In genomic region chr4:105289635-105290034, GRCm38 (mm10) we compare ENCODE assay signal across 16 mouse cellular contexts.
A peak's percentile ranks its signal among the peaks of the same experiment; 100 is the strongest.
DNase-seq lines count a peak whose midpoint lies in the region; ATAC-seq lines count a peak whose summit lies in the region.
"Had no signal": no experiment of that assay in that cellular context is flagged by ENCODE, and none has a peak within 500 bp of the region (broad histone marks: within the 10 kb centered on the region; RNA-seq: fewer than 3 reads in every experiment).

No protein-coding gene starts in this region.

- no peaks in the 10 kb centered on the region for H3K9me3 ChIP-seq in forebrain, embryonic 10.5 days
- no peaks in the 10 kb centered on the region for H3K9me3 ChIP-seq in forebrain, embryonic 13.5 days (replicated peaks)
- H3K9me3 ChIP-seq in midbrain, embryonic 10.5 days (replicated peaks), result no peaks in the 10 kb centered on the region
- H3K9me3 ChIP-seq in midbrain, embryonic 14.5 days (ENCODE audit: control insufficient read depth, low read length), result no peaks in the 10 kb centered on the region
- H3K9me3 ChIP-seq in embryonic facial prominence, embryonic 10.5 days, result no peaks in the 10 kb centered on the region
- H3K9me3 ChIP-seq in stomach, embryonic 16.5 days (replicated peaks; ENCODE audit: control insufficient read depth, low read length), result no peaks in the 10 kb centered on the region
- no peaks in the 10 kb centered on the region for H3K9me3 ChIP-seq in kidney, embryonic 16.5 days (ENCODE audit: low read length)
- H3K9me3 ChIP-seq: limb, embryonic 10.5 days had no signal

- no peak overlapping the region for H3K4me2 ChIP-seq in forebrain, embryonic 13.5 days
- no peak overlapping the region for H3K4me2 ChIP-seq in midbrain, embryonic 14.5 days (ENCODE audit: low read length)
- H3K4me2 ChIP-seq in stomach, embryonic 16.5 days (ENCODE audit: low read depth, low read length), result no peak overlapping the region
- H3K4me2 ChIP-seq in kidney, embryonic 16.5 days (replicated peaks; ENCODE audit: low read depth, low read length), result no peak overlapping the region
- H3K4me2 ChIP-seq: heart, embryonic 11.5 days had no signal

- H3K36me3 ChIP-seq in forebrain, embryonic 10.5 days (replicated peaks), result no peaks in the 10 kb centered on the region
- no peaks in the 10 kb centered on the region for H3K36me3 ChIP-seq in forebrain, embryonic 13.5 days (ENCODE audit: poor library complexity, severe bottlenecking)
- no peaks in the 10 kb centered on the region for H3K36me3 ChIP-seq in midbrain, embryonic 10.5 days
- H3K36me3 ChIP-seq in midbrain, embryonic 14.5 days (ENCODE audit: control insufficient read depth, insufficient read depth, low read length), result no peaks in the 10 kb centered on the region
- no peaks in the 10 kb centered on the region for H3K36me3 ChIP-seq in embryonic facial prominence, embryonic 10.5 days (replicated peaks)
- H3K36me3 ChIP-seq in stomach, embryonic 16.5 days (ENCODE audit: control insufficient read depth, insufficient read depth, low read length), result no peaks in the 10 kb centered on the region
- no peaks in the 10 kb centered on the region for H3K36me3 ChIP-seq in kidney, embryonic 16.5 days (ENCODE audit: insufficient read depth, low read length)
- H3K36me3 ChIP-seq: limb, embryonic 10.5 days had no signal

- 45% methylated on average over 4 of the region's 4 CpGs for WGBS in forebrain, embryonic 10.5 days
- 52% methylated on average over 4 of the region's 4 CpGs for WGBS in forebrain, embryonic 13.5 days
- WGBS in midbrain, embryonic 10.5 days, result 26% methylated on average over 4 of the region's 4 CpGs
- 41% methylated on average over 4 of the region's 4 CpGs for WGBS in midbrain, embryonic 14.5 days
- 41% methylated on average over 4 of the region's 4 CpGs for WGBS in embryonic facial prominence, embryonic 10.5 days
- 64% methylated on average over 4 of the region's 4 CpGs for WGBS in stomach, embryonic 16.5 days
- WGBS in kidney, embryonic 16.5 days, result 51% methylated on average over 4 of the region's 4 CpGs

- no peak overlapping the region for H3K9ac ChIP-seq in forebrain, embryonic 13.5 days
- no peak overlapping the region for H3K9ac ChIP-seq in midbrain, embryonic 14.5 days (replicated peaks; ENCODE audit: low read length)
- no peak overlapping the region for H3K9ac ChIP-seq in stomach, embryonic 16.5 days (ENCODE audit: low read length)
- no peak overlapping the region for H3K9ac ChIP-seq in kidney, embryonic 16.5 days (replicated peaks; ENCODE audit: low read length)

- no peak for DNase-seq in forebrain, embryonic 10.5 days (ENCODE audit: extremely low spot score, low spot score)
- DNase-seq in midbrain, embryonic 10.5 days (ENCODE audit: low spot score), result no peak
- no peak for DNase-seq in midbrain, embryonic 14.5 days
- DNase-seq in embryonic facial prominence, embryonic 10.5 days (ENCODE audit: low spot score), result no peak
- no peak for DNase-seq in heart, adult 9 months (ENCODE audit: low spot score in 2 of 2)
- DNase-seq: adrenal gland, postnatal 10 days; cerebellum, adult 18-20 months; kidney, adult 2 months; kidney, postnatal 10 days had no signal

- H3K27ac ChIP-seq in forebrain, embryonic 10.5 days, result 0 out of 2 replicates have a peak overlapping the region, but pooled peaks have one; percentile 53
- no peak overlapping the region for H3K27ac ChIP-seq in forebrain, embryonic 13.5 days
- H3K27ac ChIP-seq in midbrain, embryonic 10.5 days (replicated peaks), result peak overlapping the region; percentile 57; the same call in 1 of the 2 replicates
- no peak overlapping the region for H3K27ac ChIP-seq in midbrain, embryonic 14.5 days (replicated peaks; ENCODE audit: low read depth, low read length)
- 0 out of 2 replicates have a peak overlapping the region, but pooled peaks have one; percentile 7 for H3K27ac ChIP-seq in embryonic facial prominence, embryonic 10.5 days (replicated peaks)
- H3K27ac ChIP-seq in stomach, embryonic 16.5 days (ENCODE audit: low read length), result no peak overlapping the region
- no peak overlapping the region for H3K27ac ChIP-seq in kidney, embryonic 16.5 days (ENCODE audit: low read length)
- H3K27ac ChIP-seq: limb, embryonic 10.5 days; macrophage had no signal

- H3K4me3 ChIP-seq in forebrain, embryonic 10.5 days, result no peak overlapping the region
- H3K4me3 ChIP-seq in forebrain, embryonic 13.5 days, result no peak overlapping the region
- H3K4me3 ChIP-seq in midbrain, embryonic 10.5 days, result no peak overlapping the region
- no peak overlapping the region for H3K4me3 ChIP-seq in midbrain, embryonic 14.5 days (replicated peaks; ENCODE audit: low read depth, low read length)
- H3K4me3 ChIP-seq in embryonic facial prominence, embryonic 10.5 days, result no peak overlapping the region
- H3K4me3 ChIP-seq in stomach, embryonic 16.5 days (replicated peaks; ENCODE audit: low read length), result no peak overlapping the region
- H3K4me3 ChIP-seq in kidney, embryonic 16.5 days (ENCODE audit: low read length), result no peak overlapping the region
- H3K4me3 ChIP-seq: limb, embryonic 10.5 days had no signal

- H3K27me3 ChIP-seq in forebrain, embryonic 10.5 days (ENCODE audit: poor library complexity, severe bottlenecking), result no peaks in the 10 kb centered on the region
- H3K27me3 ChIP-seq in forebrain, embryonic 13.5 days, result no peaks in the 10 kb centered on the region
- peaks cover 11% of the 10 kb centered on the region; the same call in 1 of the 2 replicates for H3K27me3 ChIP-seq in midbrain, embryonic 10.5 days (ENCODE audit: low read depth, poor library complexity, severe bottlenecking)
- H3K27me3 ChIP-seq in midbrain, embryonic 14.5 days (ENCODE audit: control insufficient read depth, insufficient read depth, low read length), result no peaks in the 10 kb centered on the region
- H3K27me3 ChIP-seq in embryonic facial prominence, embryonic 10.5 days (replicated peaks; ENCODE audit: low read depth, poor library complexity, severe bottlenecking), result 0 out of 2 replicates have a peak, but pooled peaks cover 5% of the 10 kb centered on the region
- H3K27me3 ChIP-seq in stomach, embryonic 16.5 days (ENCODE audit: control insufficient read depth, insufficient read depth, low read length), result no peaks in the 10 kb centered on the region
- H3K27me3 ChIP-seq in kidney, embryonic 16.5 days (ENCODE audit: insufficient read depth, low read length), result no peaks in the 10 kb centered on the region

- H3K4me1 ChIP-seq in forebrain, embryonic 10.5 days, result peaks cover 54% of the 10 kb centered on the region
- peaks cover 12% of the 10 kb centered on the region for H3K4me1 ChIP-seq in forebrain, embryonic 13.5 days
- H3K4me1 ChIP-seq in midbrain, embryonic 10.5 days, result peaks cover 54% of the 10 kb centered on the region
- H3K4me1 ChIP-seq in midbrain, embryonic 14.5 days (ENCODE audit: control insufficient read depth, insufficient read depth, low read length), result 0 out of 2 replicates have a peak, but pooled peaks cover 3% of the 10 kb centered on the region
- H3K4me1 ChIP-seq in embryonic facial prominence, embryonic 10.5 days, result peaks cover 52% of the 10 kb centered on the region
- no peaks in the 10 kb centered on the region; the same call in 1 of the 2 replicates for H3K4me1 ChIP-seq in stomach, embryonic 16.5 days (ENCODE audit: control insufficient read depth, insufficient read depth, low read length)
- H3K4me1 ChIP-seq in kidney, embryonic 16.5 days (ENCODE audit: insufficient read depth, low read length), result peaks cover 18% of the 10 kb centered on the region

- ATAC-seq in forebrain, embryonic 13.5 days, result no peak
- no peak for ATAC-seq in midbrain, embryonic 14.5 days (ENCODE audit: low FRiP score, low TSS enrichment)
- peak; percentile 64 for ATAC-seq in stomach, embryonic 16.5 days (ENCODE audit: insufficient read depth, low FRiP score)
- ATAC-seq in kidney, embryonic 16.5 days (ENCODE audit: low FRiP score, low TSS enrichment), result no peak
- ATAC-seq: lung, postnatal 0 days had no signal

Comparison
In these comparisons a context has a peak if more than half of its experiments do, and no peak if none do; other contexts are left out.
1. H3K27ac ChIP-seq: peak in forebrain, embryonic 10.5 days (single experiment), midbrain, embryonic 10.5 days (single experiment) and embryonic facial prominence, embryonic 10.5 days (single experiment); none in forebrain, embryonic 13.5 days (single experiment), midbrain, embryonic 14.5 days (single experiment), stomach, embryonic 16.5 days (single experiment) and kidney, embryonic 16.5 days (single experiment).